Mouse (Mus musculus): Measurements from ENCODE around the gene Osbpl9. TPM values are rescaled to one million over a fixed set of nuclear protein-coding genes. Genes with fewer than 3 reads are reported as not detected.

Gene Osbpl9
- polyA plus RNA-seq, 1 experiment from 2014 or later, result 92.1 TPM

DNA sequence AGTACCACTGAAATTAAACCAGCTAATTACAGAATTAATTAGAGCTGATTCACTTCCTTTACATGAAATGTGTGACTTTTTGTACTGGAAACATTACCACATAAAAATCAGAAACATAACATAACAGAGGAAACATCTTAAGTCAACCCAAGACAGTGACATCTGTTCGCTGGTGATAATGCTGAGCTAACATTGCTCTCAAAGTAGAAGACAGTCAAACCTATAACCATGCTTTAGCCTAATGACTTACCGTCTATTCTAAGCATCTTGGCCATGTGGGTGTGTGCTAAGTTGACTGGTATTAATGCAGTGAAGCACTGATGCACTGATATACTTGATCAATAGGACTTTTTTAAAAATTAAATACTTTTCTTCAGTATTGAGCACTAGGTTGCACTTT lies 52.7 kb downstream of the Osbpl9 start:
- no peak overlapping the region for H3K4me3 ChIP-seq
- peaks cover 19% of the 10 kb centered on the region for H3K4me1 ChIP-seq (replicated peaks)
- no peaks in the 10 kb centered on the region for H3K36me3 ChIP-seq
- H3K4me2 ChIP-seq, result no peak overlapping the region
- no peaks in the 10 kb centered on the region for H3K9me3 ChIP-seq
- no peaks in the 10 kb centered on the region for H3K27me3 ChIP-seq
- no peak for ATAC-seq (ENCODE audit: low FRiP score)
- H3K27ac ChIP-seq, result no peak overlapping the region
- no peak overlapping the region for H3K9ac ChIP-seq
- 93% methylated on average over 2 of the region's 2 CpGs for WGBS

GRCm38 (mm10) chr4:109147278-109148038 lies 54.6 kb downstream of the Osbpl9 start:
- Histone ChIP-seq H3K27ac (peak overlapping the region; percentile 30; the same call in 1 of the 2 replicates), H3K4me2 (no peak overlapping the region), H3K36me3 (no peaks in the 10 kb centered on the region), H3K9me3 (no peaks in the 10 kb centered on the region), H3K9ac (no peak overlapping the region), H3K27me3 (no peaks in the 10 kb centered on the region), H3K4me3 (no peak overlapping the region), H3K4me1 (replicated peaks) (peaks cover 8% of the 10 kb centered on the region; the same call in 1 of the 2 replicates)
- WGBS, result 62% methylated on average over 11 of the region's 11 CpGs
- 0 out of 2 replicates have a peak, but pooled peaks have one; percentile 46 for ATAC-seq (ENCODE audit: low FRiP score)

- Histone ChIP-seq H3K27ac (no peak overlapping the region), H3K4me1 (replicated peaks) (peaks cover 11% of the 10 kb centered on the region; the same call in 1 of the 2 replicates), H3K4me3 (no peak overlapping the region), H3K36me3 (no peaks in the 10 kb centered on the region), H3K4me2 (no peak overlapping the region), H3K27me3 (no peaks in the 10 kb centered on the region), H3K9me3 (no peaks in the 10 kb centered on the region), H3K9ac (no peak overlapping the region)
- WGBS, result 70% methylated on average over 1 of the region's 1 CpGs
- ATAC-seq (ENCODE audit: low FRiP score), result no peak
Measured at GRCm38 (mm10) chr4:109143091-109143490, 59.0 kb downstream of the Osbpl9 start.

DNA sequence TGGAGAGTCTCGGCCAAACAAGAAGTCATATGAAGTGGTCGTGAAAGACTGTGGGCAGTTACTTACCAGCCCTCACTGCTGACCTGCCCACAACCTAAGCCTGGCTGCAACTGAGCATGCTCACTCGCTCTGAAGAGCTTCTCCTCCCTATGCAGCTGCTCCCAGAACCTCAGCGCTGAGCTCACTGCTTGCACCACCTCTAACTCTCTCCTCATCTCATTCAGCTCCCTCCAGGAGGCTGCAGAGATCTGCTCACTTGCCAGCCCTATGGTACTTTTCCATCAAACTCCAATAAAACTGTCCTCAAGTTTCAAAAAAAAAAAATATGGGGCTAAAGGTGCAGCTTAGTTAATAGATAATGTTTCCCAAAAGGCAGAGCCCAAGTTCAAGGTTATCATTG lies 63.5 kb downstream of the Osbpl9 start:
- peaks cover 3% of the 10 kb centered on the region; the same call in 1 of the 2 replicates for H3K4me1 ChIP-seq (replicated peaks)
- WGBS, result 58% methylated on average over 4 of the region's 4 CpGs
- ATAC-seq (ENCODE audit: low FRiP score), result no peak

DNA sequence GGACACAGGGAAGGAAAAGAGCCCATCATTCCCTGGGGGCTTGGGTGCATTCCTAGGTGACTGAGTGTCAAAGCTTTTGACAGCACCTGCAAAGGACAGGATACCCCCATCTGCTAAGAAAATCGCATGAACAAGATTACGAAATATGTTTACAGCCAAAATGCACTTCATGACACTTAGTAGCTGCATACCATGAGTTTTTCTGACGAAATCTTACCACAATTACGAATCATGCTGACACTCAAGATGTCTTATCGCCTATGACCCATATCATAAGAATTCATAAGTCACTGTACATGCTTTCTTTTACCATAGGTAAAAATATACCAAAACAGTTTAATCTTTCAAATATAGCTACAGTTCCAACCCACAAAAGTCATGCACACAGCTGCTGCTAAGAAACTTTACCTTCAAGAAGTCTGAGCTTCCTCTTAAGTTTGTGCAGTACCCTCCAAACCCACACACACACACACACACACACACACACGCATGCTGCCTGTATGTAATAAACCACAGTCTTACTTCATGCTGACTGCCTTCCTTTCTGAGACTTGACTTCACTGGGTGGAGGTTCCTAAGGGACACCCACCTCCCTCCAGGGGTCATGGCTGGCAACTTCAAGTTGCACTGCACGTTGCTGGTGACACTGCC lies 65.5 kb downstream of the Osbpl9 start:
- Histone ChIP-seq H3K9ac (no peak overlapping the region), H3K4me1 (replicated peaks) (peaks cover 3% of the 10 kb centered on the region; the same call in 1 of the 2 replicates), H3K36me3 (peaks cover 4% of the 10 kb centered on the region), H3K4me2 (no peak overlapping the region), H3K27me3 (no peaks in the 10 kb centered on the region), H3K9me3 (no peaks in the 10 kb centered on the region), H3K4me3 (no peak overlapping the region), H3K27ac (no peak overlapping the region)
- WGBS, result 90% methylated on average over 7 of the region's 7 CpGs
- no peak for ATAC-seq (ENCODE audit: low FRiP score)

More for the DNA sequence above, 63.5 kb downstream of the Osbpl9 start:
- Histone ChIP-seq H3K27ac (no peak overlapping the region), H3K9ac (no peak overlapping the region), H3K36me3 (no peaks in the 10 kb centered on the region), H3K4me3 (no peak overlapping the region), H3K4me2 (no peak overlapping the region), H3K27me3 (no peaks in the 10 kb centered on the region), H3K9me3 (no peaks in the 10 kb centered on the region)

DNA sequence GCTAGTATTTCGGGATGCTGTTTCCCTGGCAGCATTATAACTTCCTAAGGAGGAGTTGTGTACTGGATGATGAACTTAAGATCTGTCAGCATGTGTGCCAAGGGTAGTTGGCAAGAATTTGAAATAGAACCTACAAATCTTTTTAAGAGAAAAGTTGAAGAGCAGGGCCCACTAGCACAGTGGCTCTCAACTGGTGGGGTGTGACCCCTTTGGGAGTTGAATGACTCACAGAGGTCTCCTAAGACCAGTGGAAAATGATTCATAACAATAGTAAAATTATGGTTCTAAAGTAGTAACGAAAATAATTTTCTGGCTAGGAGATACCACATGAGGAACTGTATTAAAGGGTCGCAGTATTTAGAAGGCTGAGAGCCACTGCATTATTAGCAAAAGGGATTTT lies 67.1 kb downstream of the Osbpl9 start:
- H3K27me3 ChIP-seq, result no peaks in the 10 kb centered on the region
- no peak overlapping the region for H3K4me2 ChIP-seq
- H3K4me3 ChIP-seq, result no peak overlapping the region
- peaks cover 3% of the 10 kb centered on the region; the same call in 1 of the 2 replicates for H3K4me1 ChIP-seq (replicated peaks)
- H3K27ac ChIP-seq, result no peak overlapping the region
- peaks cover 12% of the 10 kb centered on the region for H3K36me3 ChIP-seq
- no peak overlapping the region for H3K9ac ChIP-seq
- WGBS, result 92% methylated on average over 3 of the region's 3 CpGs
- ATAC-seq (ENCODE audit: low FRiP score), result no peak
- no peaks in the 10 kb centered on the region for H3K9me3 ChIP-seq

GRCm38 (mm10) chr4:109131256-109131872 lies 70.7 kb downstream of the Osbpl9 start:
- 93% methylated on average over 10 of the region's 10 CpGs for WGBS

GRCm38 (mm10) chr4:109128971-109129370 lies 73.1 kb downstream of the Osbpl9 start:
- Histone ChIP-seq H3K4me2 (no peak overlapping the region), H3K36me3 (peaks cover 12% of the 10 kb centered on the region), H3K27ac (no peak overlapping the region), H3K9ac (no peak overlapping the region), H3K4me1 (replicated peaks) (peaks cover 18% of the 10 kb centered on the region), H3K9me3 (no peaks in the 10 kb centered on the region), H3K4me3 (no peak overlapping the region), H3K27me3 (no peaks in the 10 kb centered on the region)
- no peak for ATAC-seq (ENCODE audit: low FRiP score)

More at GRCm38 (mm10) chr4:109131256-109131872, 70.7 kb downstream of the Osbpl9 start:
- no peak for ATAC-seq (ENCODE audit: low FRiP score)
- Histone ChIP-seq H3K4me3 (no peak overlapping the region), H3K27ac (no peak overlapping the region), H3K9ac (no peak overlapping the region), H3K4me1 (replicated peaks) (peaks cover 18% of the 10 kb centered on the region), H3K9me3 (no peaks in the 10 kb centered on the region), H3K36me3 (peaks cover 12% of the 10 kb centered on the region), H3K27me3 (no peaks in the 10 kb centered on the region), H3K4me2 (no peak overlapping the region)

DNA sequence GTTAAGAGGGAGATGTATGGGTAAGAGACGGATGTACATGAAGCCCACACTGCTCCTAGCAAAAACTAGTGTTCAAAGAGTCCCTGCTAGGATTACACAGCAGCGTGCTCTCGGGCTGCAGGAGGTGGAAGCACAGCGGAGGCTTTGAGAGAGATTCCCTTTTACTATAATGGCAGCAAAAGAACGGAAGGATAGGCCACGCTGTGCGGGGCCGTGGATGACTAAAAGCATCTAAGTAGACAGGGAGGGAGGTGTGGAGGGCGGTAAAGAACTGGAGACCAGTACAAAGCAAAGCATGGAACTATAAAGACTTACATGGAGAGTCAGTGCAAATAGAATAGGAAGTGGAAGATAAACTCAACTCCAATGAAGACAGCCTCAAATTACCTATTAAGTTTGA lies 74.1 kb downstream of the Osbpl9 start:
- Histone ChIP-seq H3K4me2 (no peak overlapping the region), H3K9me3 (no peaks in the 10 kb centered on the region), H3K9ac (no peak overlapping the region), H3K27me3 (no peaks in the 10 kb centered on the region), H3K4me1 (replicated peaks) (peaks cover 18% of the 10 kb centered on the region), H3K27ac (0 out of 2 replicates have a peak overlapping the region, but pooled peaks have one; percentile 40), H3K36me3 (peaks cover 12% of the 10 kb centered on the region), H3K4me3 (no peak overlapping the region)
- no peak for ATAC-seq (ENCODE audit: low FRiP score)
- 82% methylated on average over 9 of the region's 9 CpGs for WGBS

GRCm38 (mm10) chr4:109126834-109127564 lies 75.1 kb downstream of the Osbpl9 start:
- Histone ChIP-seq H3K4me3 (no peak overlapping the region), H3K9ac (no peak overlapping the region), H3K4me2 (no peak overlapping the region), H3K36me3 (peaks cover 10% of the 10 kb centered on the region), H3K9me3 (no peaks in the 10 kb centered on the region), H3K27me3 (no peaks in the 10 kb centered on the region), H3K27ac (0 out of 2 replicates have a peak overlapping the region, but pooled peaks have one; percentile 40), H3K4me1 (replicated peaks) (peaks cover 18% of the 10 kb centered on the region)
- ATAC-seq (ENCODE audit: low FRiP score), result 0 out of 2 replicates have a peak, but pooled peaks have one; percentile 61
- WGBS, result 59% methylated on average over 10 of the region's 10 CpGs

- Histone ChIP-seq H3K4me2 (no peak overlapping the region), H3K9ac (no peak overlapping the region), H3K36me3 (peaks cover under 1% of the 10 kb centered on the region), H3K27me3 (no peaks in the 10 kb centered on the region), H3K27ac (no peak overlapping the region), H3K4me3 (no peak overlapping the region), H3K4me1 (replicated peaks) (peaks cover 18% of the 10 kb centered on the region), H3K9me3 (no peaks in the 10 kb centered on the region)
- WGBS, result 84% methylated on average over 2 of the region's 2 CpGs
- no peak for ATAC-seq (ENCODE audit: low FRiP score)
Measured at GRCm38 (mm10) chr4:109125746-109126425, 76.2 kb downstream of the Osbpl9 start.
